ENCODE assay signal across 7 mouse cellular contexts in genomic region chr11:87073866-87074440, GRCm38 (mm10). TPM values are rescaled to one million over a fixed set of nuclear protein-coding genes. Genes with fewer than 3 reads are reported as not detected.
DNase-seq lines count a peak whose midpoint lies in the region; ATAC-seq and TF ChIP-seq lines count a peak whose summit lies in the region.

Gene Gdpd1 (minus strand): TSS chr11:87074062.

- WGBS in embryonic facial prominence, embryonic 10.5 days, result 1% methylated on average over 43 of the region's 43 CpGs
- whole genome bisulfite sequencing in intestine, postnatal 0 days, result under 1% methylated on average over 43 of the region's 43 CpGs
- WGBS in midbrain, embryonic 12.5 days, result 2% methylated on average over 43 of the region's 43 CpGs

- peak within 1 kb of the TSS; percentile 79 for H3K4me3 ChIP-seq in embryonic facial prominence, embryonic 10.5 days
- H3K4me3 ChIP-seq in intestine, postnatal 0 days (ENCODE audit: low read depth, low read length), result peak within 1 kb of the TSS; percentile 69
- H3K4me3 ChIP-seq in midbrain, embryonic 12.5 days, result peak within 1 kb of the TSS; percentile 63

- peak; percentile 91 for DNase-seq in adrenal gland, postnatal 10 days
- peak; percentile 95 for DNase-seq in embryonic facial prominence, embryonic 10.5 days (ENCODE audit: low spot score)
- DNase-seq in gonadal fat pad, adult 2 months (ENCODE audit: low read depth), result peak; percentile 77
- peak; percentile 96 for DNase-seq in left cerebral cortex, postnatal 4 days
- DNase-seq in spleen, adult 12 weeks (ENCODE audit: low spot score), result peak; percentile 75

- intact Hi-C loops in left cerebral cortex, postnatal 4 days (cut with DNase I), result loop anchor here (10.0 kb wide), 1 partner anchor 1939 kb away; no protein-coding TSS in a partner anchor

- peaks cover 30% of the 10 kb centered on the region for H3K36me3 ChIP-seq in embryonic facial prominence, embryonic 10.5 days (replicated peaks)
- H3K36me3 ChIP-seq in intestine, postnatal 0 days (ENCODE audit: control insufficient read depth, insufficient read depth), result peaks cover 16% of the 10 kb centered on the region
- peaks cover 22% of the 10 kb centered on the region for H3K36me3 ChIP-seq in midbrain, embryonic 12.5 days

- TF ChIP-seq CTCF in intestine, postnatal 0 days (IDR thresholded peaks at IDR 0.05; ENCODE audit: low read depth), result peak; percentile 68

- H3K27ac ChIP-seq in embryonic facial prominence, embryonic 10.5 days (replicated peaks), result peak within 1 kb of the TSS; percentile 91
- peak within 1 kb of the TSS; percentile 5; the same call in 1 of the 2 replicates for H3K27ac ChIP-seq in intestine, postnatal 0 days (ENCODE audit: low read depth, low read length)
- peak within 1 kb of the TSS; percentile 96 for H3K27ac ChIP-seq in midbrain, embryonic 12.5 days (replicated peaks)

- H3K27me3 ChIP-seq in embryonic facial prominence, embryonic 10.5 days (replicated peaks; ENCODE audit: low read depth, poor library complexity, severe bottlenecking), result no peaks in the 10 kb centered on the region
- H3K27me3 ChIP-seq in intestine, postnatal 0 days (replicated peaks; ENCODE audit: control insufficient read depth, insufficient read depth, low read length), result no peaks in the 10 kb centered on the region
- H3K27me3 ChIP-seq in midbrain, embryonic 12.5 days, result no peaks in the 10 kb centered on the region

- H3K4me1 ChIP-seq in embryonic facial prominence, embryonic 10.5 days, result peaks cover 21% of the 10 kb centered on the region
- 0 out of 2 replicates have a peak, but pooled peaks cover 6% of the 10 kb centered on the region for H3K4me1 ChIP-seq in intestine, postnatal 0 days (replicated peaks; ENCODE audit: control insufficient read depth, insufficient read depth, low read length)
- peaks cover 24% of the 10 kb centered on the region for H3K4me1 ChIP-seq in midbrain, embryonic 12.5 days

- peak within 1 kb of the TSS; percentile 100 for H3K4me2 ChIP-seq in intestine, postnatal 0 days (replicated peaks; ENCODE audit: low read depth)
- H3K4me2 ChIP-seq in midbrain, embryonic 12.5 days (replicated peaks), result peak within 1 kb of the TSS; percentile 67

- no peaks in the 10 kb centered on the region for H3K9me3 ChIP-seq in embryonic facial prominence, embryonic 10.5 days
- H3K9me3 ChIP-seq in intestine, postnatal 0 days (ENCODE audit: control insufficient read depth), result no peaks in the 10 kb centered on the region
- H3K9me3 ChIP-seq in midbrain, embryonic 12.5 days, result no peaks in the 10 kb centered on the region

- peak; percentile 85 for ATAC-seq in intestine, postnatal 0 days
- peak; percentile 97 for ATAC-seq in midbrain, embryonic 12.5 days (ENCODE audit: low FRiP score, low read depth)

- H3K9ac ChIP-seq in intestine, postnatal 0 days (ENCODE audit: low read depth, low read length), result peak within 1 kb of the TSS; percentile 58
- H3K9ac ChIP-seq in midbrain, embryonic 12.5 days (replicated peaks), result peak within 1 kb of the TSS; percentile 89

RNA-seq across cellular contexts. Expression of gene Gdpd1, which starts in this region (rescaled TPM):
- 1 to 10 TPM; 4.5 to 5.2 TPM for total RNA-seq in adrenal gland, postnatal 10 days (2021)
- polyA plus RNA-seq in embryonic facial prominence, embryonic 10.5 days (2016; fragmentation: Nextera tagmentation; extraction: Ambion mirVana), result 33.7 and 37.3 TPM in 2 replicates
- polyA plus RNA-seq in gonadal fat pad, adult 2 months (2012; rRNA removed), result 5.2 and 6.2 TPM in 2 replicates
- 16.0 and 16.7 TPM in 2 replicates for polyA plus RNA-seq in intestine, postnatal 0 days (2015; fragmentation: Nextera tagmentation; extraction: Ambion mirVana)
- 10 to 100 TPM; 79.3 to 79.9 TPM for total RNA-seq in left cerebral cortex, postnatal 4 days (2021)
- 120 and 122 TPM in 2 replicates for polyA plus RNA-seq in midbrain, embryonic 12.5 days (2016; fragmentation: Nextera tagmentation; extraction: Ambion mirVana)

Comparison
In these comparisons a context has a peak if more than half of its experiments do, and no peak if none do; other contexts are left out.
1. Peak in every context shown above with its lines: DNase-seq, ATAC-seq, H3K4me3 ChIP-seq and H3K27ac ChIP-seq.
2. RNA of gene Gdpd1 (total RNA-seq): 79.3 to 79.9 TPM in left cerebral cortex, postnatal 4 days; 4.5 to 5.2 TPM in adrenal gland, postnatal 10 days; every median in the first group is over 10 times any median in the second.
3. H3K27ac ChIP-seq: peak in every context shown above with its lines; median percentile 96 in midbrain, embryonic 12.5 days; 91 in embryonic facial prominence, embryonic 10.5 days; 5 in intestine, postnatal 0 days.